8 mouse cellular contexts compared by ENCODE assay signal in the genomic region with DNA sequence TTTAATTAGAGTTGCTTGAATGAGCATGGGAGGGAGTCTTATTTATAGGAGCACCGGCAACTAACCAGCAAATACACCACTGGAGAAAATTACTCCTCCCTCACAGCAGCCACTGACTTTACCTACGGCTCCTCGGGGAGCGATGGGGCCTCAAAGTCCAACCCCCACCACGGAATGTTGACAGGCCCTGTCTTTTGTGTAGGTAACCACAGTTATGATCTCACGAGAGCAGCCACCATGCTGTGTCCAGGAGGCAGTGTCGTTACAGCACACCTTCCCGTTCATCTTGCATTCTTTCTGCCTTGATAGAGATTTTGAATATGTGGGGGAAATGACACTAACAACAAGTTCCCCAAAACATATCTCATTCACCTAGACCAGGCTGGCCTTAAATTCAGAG. TPM values are rescaled to one million over a fixed set of nuclear protein-coding genes. Genes with fewer than 3 reads are reported as not detected.
DNase-seq lines count a peak whose midpoint lies in the region; ATAC-seq and TF ChIP-seq lines count a peak whose summit lies in the region.

A gene (plus strand): TSS at position 209 of the 400 bp plus-strand sequence.

- no peak within 1 kb of the TSS for H3K9ac ChIP-seq in kidney, postnatal 0 days (ENCODE audit: low read depth, low read length)
- H3K9ac ChIP-seq in forebrain, embryonic 15.5 days (replicated peaks) = no peak within 1 kb of the TSS
- no peak within 1 kb of the TSS for H3K9ac ChIP-seq in midbrain, embryonic 14.5 days (replicated peaks; ENCODE audit: low read length)

- no peak for DNase-seq in kidney, postnatal 0 days (ENCODE audit: low spot score)
- DNase-seq in kidney, postnatal 4 days = no peak
- no peak for DNase-seq in layer of hippocampus, postnatal 14 days (ENCODE audit: low spot score in 2 of 2)
- DNase-seq in midbrain, embryonic 14.5 days = no peak
- no peak for DNase-seq in right cerebral cortex, postnatal 36 days (ENCODE audit: low spot score in 2 of 2)
- no peak for DNase-seq in lung, adult 18-20 months

- H3K27ac ChIP-seq in kidney, postnatal 0 days = no peak within 1 kb of the TSS
- no peak within 1 kb of the TSS for H3K27ac ChIP-seq in forebrain, embryonic 15.5 days (replicated peaks)
- H3K27ac ChIP-seq in midbrain, embryonic 14.5 days (replicated peaks; ENCODE audit: low read depth, low read length) = no peak within 1 kb of the TSS

- no peaks in the 10 kb centered on the region for H3K4me1 ChIP-seq in kidney, postnatal 0 days (replicated peaks; ENCODE audit: insufficient read depth, low read length)
- H3K4me1 ChIP-seq in forebrain, embryonic 15.5 days = peaks cover 27% of the 10 kb centered on the region
- peaks cover 12% of the 10 kb centered on the region for H3K4me1 ChIP-seq in midbrain, embryonic 14.5 days (ENCODE audit: control insufficient read depth, insufficient read depth, low read length)

- no peak for TF ChIP-seq CTCF in kidney, postnatal 0 days (IDR thresholded peaks at IDR 0.05; ENCODE audit: low read depth)

- H3K4me2 ChIP-seq in kidney, postnatal 0 days (ENCODE audit: low read length) = no peak within 1 kb of the TSS
- H3K4me2 ChIP-seq in forebrain, embryonic 15.5 days (replicated peaks) = no peak within 1 kb of the TSS
- H3K4me2 ChIP-seq in midbrain, embryonic 14.5 days (ENCODE audit: low read length) = no peak within 1 kb of the TSS

- H3K4me3 ChIP-seq in kidney, postnatal 0 days (replicated peaks; ENCODE audit: low read depth, low read length) = no peak within 1 kb of the TSS
- no peak within 1 kb of the TSS for H3K4me3 ChIP-seq in forebrain, embryonic 15.5 days
- H3K4me3 ChIP-seq in midbrain, embryonic 14.5 days (replicated peaks; ENCODE audit: low read depth, low read length) = no peak within 1 kb of the TSS

- H3K36me3 ChIP-seq in kidney, postnatal 0 days (ENCODE audit: insufficient read depth, low read length) = no peaks in the 10 kb centered on the region
- H3K36me3 ChIP-seq in forebrain, embryonic 15.5 days = no peaks in the 10 kb centered on the region
- H3K36me3 ChIP-seq in midbrain, embryonic 14.5 days (ENCODE audit: control insufficient read depth, insufficient read depth, low read length) = peaks cover 3% of the 10 kb centered on the region; the same call in 1 of the 2 replicates

- ATAC-seq in kidney, postnatal 0 days (replicated peaks; ENCODE audit: low FRiP score, low read depth) = no peak
- ATAC-seq in activated CD4-positive, CD25-positive, alpha-beta regulatory T cell, adult 4 months = no peak
- ATAC-seq in forebrain, embryonic 15.5 days (replicated peaks) = no peak
- ATAC-seq in midbrain, embryonic 14.5 days (ENCODE audit: low FRiP score, low TSS enrichment) = no peak

- H3K27me3 ChIP-seq in kidney, postnatal 0 days (ENCODE audit: insufficient read depth, low read length) = no peaks in the 10 kb centered on the region
- H3K27me3 ChIP-seq in forebrain, embryonic 15.5 days = no peaks in the 10 kb centered on the region
- no peaks in the 10 kb centered on the region for H3K27me3 ChIP-seq in midbrain, embryonic 14.5 days (ENCODE audit: control insufficient read depth, insufficient read depth, low read length)

- 62% methylated on average over 8 of the region's 8 CpGs for WGBS in kidney, postnatal 0 days
- WGBS in forebrain, embryonic 15.5 days = 67% methylated on average over 8 of the region's 8 CpGs
- WGBS in midbrain, embryonic 14.5 days = 73% methylated on average over 8 of the region's 8 CpGs

- H3K9me3 ChIP-seq in kidney, postnatal 0 days (replicated peaks; ENCODE audit: low read length) = no peaks in the 10 kb centered on the region
- H3K9me3 ChIP-seq in forebrain, embryonic 15.5 days = no peaks in the 10 kb centered on the region
- no peaks in the 10 kb centered on the region for H3K9me3 ChIP-seq in midbrain, embryonic 14.5 days (ENCODE audit: control insufficient read depth, low read length)

RNA-seq across cellular contexts. Expression of the gene that starts here (rescaled TPM):
- polyA plus RNA-seq in kidney, postnatal 0 days (2015; fragmentation: Nextera tagmentation; extraction: Ambion mirVana) = 19.9 and 21.4 TPM in 2 replicates
- polyA plus RNA-seq in activated CD4-positive, CD25-positive, alpha-beta regulatory T cell, adult 4 months (2017; shearing (Covaris generic)) = 10 to 100 TPM; 23.4 to 28.1 TPM
- 27.8 and 31.1 TPM in 2 replicates for polyA plus RNA-seq in forebrain, embryonic 15.5 days (2015; fragmentation: Nextera tagmentation; extraction: Ambion mirVana)
- 10 to 100 TPM; 19.8 to 20.4 TPM for total RNA-seq in layer of hippocampus, postnatal 14 days (2021)
- polyA plus RNA-seq in midbrain, embryonic 14.5 days (2014; fragmentation: Nextera tagmentation; extraction: Ambion mirVana) = 23.7 and 32.0 TPM in 2 replicates
